Mouse (Mus musculus) splenic B cell, adult 2 months (primary cell): ENCODE data around the gene Bcl6.

ENCODE experiments used
- DNase-seq: peaks from one replicate; pipeline ENCODE4 v3.0.0-alpha.2; 2011; ENCODE audit warnings: low read depth, low spot score
- H3K27me3 ChIP-seq: 2 replicates; pipeline ENCODE4 v1.6.1; 2012; ENCODE audit warnings: mild to moderate bottlenecking, low read length, moderate library complexity, mixed read lengths; ENCODE audit not compliant: control insufficient read depth, poor library complexity, insufficient read depth, severe bottlenecking
- H3K36me3 ChIP-seq: 2 replicates; pipeline ENCODE4 v1.6.1; 2012; ENCODE audit warnings: mild to moderate bottlenecking, low read length, moderate library complexity, mixed read lengths; ENCODE audit not compliant: control insufficient read depth, poor library complexity, insufficient read depth, severe bottlenecking

Bcl6 gene

DNA sequence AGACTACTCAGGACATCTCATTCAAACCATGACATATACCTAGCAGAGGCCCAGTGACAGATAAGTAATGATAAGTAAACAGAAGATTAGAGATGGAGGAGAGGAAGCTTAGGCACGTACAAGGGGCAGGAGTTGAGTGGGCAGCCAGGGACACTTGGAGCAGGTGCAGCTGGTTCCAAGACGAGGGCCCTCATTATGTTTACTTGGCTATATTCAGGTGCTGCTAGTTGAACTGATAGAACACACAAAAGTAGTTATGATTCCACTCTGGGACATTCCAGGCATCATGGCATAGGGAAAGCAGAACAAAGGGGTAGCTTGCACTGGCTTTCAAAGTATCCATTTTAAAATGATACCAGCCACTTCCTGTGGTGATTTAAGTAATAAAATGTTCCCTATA, 54.3 kb downstream of the Bcl6 start:
- no peaks in the 10 kb centered on the region; the same call in 1 of the 2 replicates for H3K27me3 ChIP-seq
- DNase-seq: no peak
- no peaks in the 10 kb centered on the region for H3K36me3 ChIP-seq

DNA sequence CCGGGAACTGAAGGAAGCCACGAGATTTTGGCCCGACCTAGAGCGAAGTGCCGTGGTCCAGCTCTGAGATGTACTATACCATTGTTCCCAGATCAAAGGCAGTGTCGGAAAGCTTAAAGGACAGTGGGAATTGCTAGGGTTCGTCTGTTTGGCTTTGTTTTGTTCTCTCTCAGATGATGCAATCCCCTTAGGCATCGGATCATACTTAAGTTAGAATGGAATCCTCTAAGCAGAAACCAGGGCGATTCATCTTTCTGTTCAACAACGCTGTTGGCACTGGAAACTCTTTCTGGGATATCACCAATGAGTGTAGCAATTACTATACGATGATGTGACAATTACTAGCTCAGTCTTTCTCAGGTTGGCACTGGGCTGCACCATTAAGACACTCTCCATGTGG, 56.4 kb downstream of the Bcl6 start, which contains the start of gene Rtp2:
Gene Rtp2 (minus strand): TSS at position 101 of the 400 bp plus-strand sequence.
- no peaks in the 10 kb centered on the region; the same call in 1 of the 2 replicates for H3K27me3 ChIP-seq
- H3K36me3 ChIP-seq: no peaks in the 10 kb centered on the region
- no peak for DNase-seq

DNA sequence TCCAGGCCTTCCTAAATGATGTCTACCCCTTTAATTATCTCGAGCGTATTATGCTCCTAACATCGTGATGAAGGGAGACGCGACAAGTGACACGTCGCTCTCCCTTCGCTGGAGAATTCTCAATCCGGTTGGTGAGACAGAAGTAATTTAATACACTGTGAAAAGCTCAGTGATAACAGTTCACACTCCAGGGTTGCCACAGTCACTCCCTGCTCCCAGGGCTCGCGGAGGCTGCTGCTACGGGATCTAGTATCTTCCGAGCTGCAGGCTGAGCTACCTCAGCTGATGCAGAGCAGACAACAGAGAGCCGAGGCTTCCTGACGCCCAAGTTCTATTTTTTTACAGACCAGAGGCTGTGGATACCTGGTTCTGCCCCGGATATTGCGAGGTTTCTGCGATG, 57.4 kb downstream of the Bcl6 start:
- Histone ChIP-seq H3K27me3 (no peaks in the 10 kb centered on the region; the same call in 1 of the 2 replicates), H3K36me3 (no peaks in the 10 kb centered on the region)
- DNase-seq: no peak

DNA sequence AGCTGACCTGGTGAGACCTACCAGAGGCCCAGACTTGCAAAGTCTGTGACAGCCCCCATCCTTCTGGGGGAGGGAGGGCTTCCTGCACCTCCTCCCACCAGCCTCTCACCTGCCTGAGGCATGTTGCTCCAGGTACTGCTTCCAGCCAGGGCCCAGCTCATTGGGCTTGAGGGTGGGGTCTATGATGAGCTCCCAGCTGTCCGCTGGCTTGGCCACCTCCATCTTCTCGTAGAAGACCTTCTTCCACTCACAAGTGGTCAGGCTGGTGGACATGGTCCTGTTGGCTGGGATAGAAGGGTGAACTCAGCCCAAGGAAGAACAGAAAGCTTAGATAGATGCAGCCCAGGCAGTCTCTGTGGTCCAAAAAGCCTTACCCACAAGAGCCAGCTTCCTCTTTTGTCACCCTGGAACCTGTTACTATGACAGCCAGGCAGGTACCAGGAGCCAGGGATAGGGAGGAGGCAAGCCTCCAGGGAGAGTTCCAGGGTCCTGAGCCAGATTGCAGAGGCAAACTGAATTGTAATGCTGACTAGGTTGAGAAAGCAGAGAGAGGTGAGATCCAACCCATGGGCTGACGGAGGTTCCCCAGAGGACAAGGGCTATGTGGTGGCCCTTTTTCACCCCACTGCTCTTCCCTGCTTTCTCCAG, 58.1 kb downstream of the Bcl6 start:
- Histone ChIP-seq H3K36me3 (no peaks in the 10 kb centered on the region), H3K27me3 (no peaks in the 10 kb centered on the region; the same call in 1 of the 2 replicates)
- no peak for DNase-seq

DNA sequence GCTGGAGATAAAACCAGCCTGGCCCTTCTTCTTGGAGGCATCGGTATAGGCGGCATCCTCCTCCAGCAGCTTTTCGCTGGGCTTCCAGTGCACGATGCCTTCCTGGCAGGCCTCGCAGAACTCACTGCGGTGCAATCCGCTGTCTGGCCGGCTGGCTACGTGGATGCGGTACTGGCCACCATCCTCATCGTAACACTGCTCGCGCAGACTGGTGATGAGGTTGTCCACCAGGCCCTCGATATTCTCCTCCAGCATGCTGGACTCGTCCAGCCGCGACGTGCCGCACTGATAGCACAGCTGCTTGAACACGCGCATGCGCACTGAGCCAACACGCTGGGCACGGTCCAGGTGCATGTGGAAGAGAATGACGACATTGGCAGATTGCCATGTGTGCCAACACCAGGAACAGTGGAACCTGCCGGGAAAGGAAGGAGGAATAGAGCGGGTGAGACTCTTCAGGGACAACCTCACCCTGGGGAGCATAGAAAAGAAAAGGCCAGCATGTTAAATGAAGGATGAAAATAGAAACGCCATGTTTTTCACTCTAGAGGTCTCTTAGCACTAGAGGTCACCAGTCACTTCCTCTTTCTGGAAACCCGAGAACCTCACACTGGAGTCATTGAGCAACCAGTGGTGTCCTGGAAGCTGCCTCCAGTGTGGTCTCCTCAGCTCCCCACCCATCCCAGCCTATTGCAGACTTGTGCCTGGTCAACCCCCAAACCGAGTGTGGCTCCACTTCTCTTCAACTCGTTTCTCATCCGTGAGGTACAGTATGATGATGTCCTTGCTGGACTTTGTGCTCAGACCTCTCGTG, 61.1 kb downstream of the Bcl6 start:
- DNase-seq: no peak
- no peaks in the 10 kb centered on the region for H3K27me3 ChIP-seq

DNA sequence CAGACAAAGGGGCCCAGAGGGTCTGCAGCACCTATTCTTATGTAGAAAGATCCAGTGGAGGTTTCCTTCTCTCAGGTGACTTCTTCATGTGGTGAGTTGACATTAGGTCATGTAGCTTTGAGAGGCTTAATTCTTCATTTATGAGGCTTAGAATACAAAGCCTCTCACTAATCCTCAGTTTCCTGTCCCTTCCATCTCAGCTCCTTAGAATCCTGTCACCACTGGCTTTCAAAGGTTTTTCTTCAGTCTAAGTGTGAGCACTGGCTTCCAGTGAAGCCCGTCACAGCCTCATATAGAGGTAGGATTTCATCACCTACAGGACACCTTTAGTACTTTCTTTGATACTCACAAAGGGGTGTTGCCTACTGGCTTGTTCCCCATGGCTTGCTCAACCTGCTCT, 65.7 kb downstream of the Bcl6 start:
- Histone ChIP-seq H3K27me3 (no peaks in the 10 kb centered on the region), H3K36me3 (no peaks in the 10 kb centered on the region)
- DNase-seq: no peak

More for the DNA sequence above, 61.1 kb downstream of the Bcl6 start:
- no peaks in the 10 kb centered on the region for H3K36me3 ChIP-seq

DNA sequence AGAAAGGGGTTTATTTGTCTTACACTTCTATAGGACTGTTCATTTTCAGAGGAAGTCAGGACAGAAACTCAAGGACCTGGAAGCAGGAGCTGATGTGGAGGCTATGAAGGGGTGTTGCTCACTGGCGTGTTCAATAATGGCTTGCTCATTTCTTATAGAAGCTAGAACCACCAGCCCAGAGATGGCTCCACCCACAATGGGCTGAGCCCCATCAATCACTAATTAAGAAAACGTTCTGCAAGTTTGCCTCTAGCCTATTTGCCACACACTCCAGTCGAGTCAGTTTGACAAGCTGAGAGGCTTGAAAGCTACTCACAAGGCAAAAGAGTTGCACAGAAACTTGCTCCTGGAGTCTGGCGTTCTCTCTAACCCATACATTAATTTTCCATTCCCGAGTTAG, 67.0 kb downstream of the Bcl6 start:
- no peak for DNase-seq
- no peaks in the 10 kb centered on the region for H3K36me3 ChIP-seq
- H3K27me3 ChIP-seq: no peaks in the 10 kb centered on the region

DNA sequence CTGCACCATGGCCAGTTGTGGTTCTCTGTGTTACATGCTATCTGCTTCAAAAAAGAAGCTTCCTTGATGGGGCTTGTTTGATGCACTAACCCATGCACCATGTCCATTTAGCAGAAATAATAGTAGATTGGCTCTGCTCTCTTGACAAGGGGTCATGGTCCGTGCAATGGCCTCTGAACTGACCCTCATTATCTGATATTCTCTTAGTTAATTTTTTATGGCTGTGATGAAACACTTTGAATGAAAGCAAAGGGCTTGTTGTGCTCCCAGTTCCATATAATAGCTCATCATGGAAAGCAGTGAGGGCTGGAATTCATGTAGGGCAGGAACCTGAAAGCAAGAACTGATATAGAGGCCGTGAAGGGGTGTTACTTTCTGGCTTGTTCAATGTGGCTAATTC, 69.2 kb downstream of the Bcl6 start:
- H3K36me3 ChIP-seq: no peaks in the 10 kb centered on the region
- no peaks in the 10 kb centered on the region for H3K27me3 ChIP-seq
- no peak for DNase-seq
